Mouse (Mus musculus): ENCODE measurements around the gene Mthfd2l. TPM values are rescaled to one million over a fixed set of nuclear protein-coding genes. Genes with fewer than 3 reads are reported as not detected.
A peak's percentile ranks its signal among the peaks of the same experiment; 100 is the strongest.

Mthfd2l gene
- total and polyA plus RNA-seq, 2 experiments from 2014 or later = 43.3 to 76.1 TPM

DNA sequence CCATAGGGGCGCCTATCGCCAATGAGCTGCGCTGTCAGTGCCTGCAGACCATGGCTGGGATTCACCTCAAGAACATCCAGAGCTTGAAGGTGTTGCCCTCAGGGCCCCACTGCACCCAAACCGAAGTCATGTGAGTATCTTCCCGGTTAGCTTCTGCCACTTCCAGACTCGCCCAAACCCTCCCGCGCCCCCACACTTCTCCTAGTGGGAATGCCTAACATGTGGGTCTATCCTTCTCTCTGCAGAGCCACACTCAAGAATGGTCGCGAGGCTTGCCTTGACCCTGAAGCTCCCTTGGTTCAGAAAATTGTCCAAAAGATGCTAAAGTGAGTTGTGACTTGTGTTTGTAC, 39.5 kb upstream of the Mthfd2l start:
- no peak for DNase-seq
- ATAC-seq = peak; percentile 25; the same call in 1 of the 2 replicates
- peak overlapping the region; percentile 46 for H3K4me3 ChIP-seq (ENCODE audit: low read depth, low read length)
- 29% methylated on average over 10 of the region's 10 CpGs for WGBS
- H3K27ac ChIP-seq (ENCODE audit: low read depth, low read length) = no peak overlapping the region
- no peaks in the 10 kb centered on the region for H3K27me3 ChIP-seq (ENCODE audit: insufficient read depth, low read length)
- TF ChIP-seq CTCF (IDR thresholded peaks at IDR 0.05; ENCODE audit: low read depth) = 0 out of 2 replicates have a peak, but pooled peaks have one; percentile 21
- no peaks in the 10 kb centered on the region for H3K36me3 ChIP-seq (ENCODE audit: insufficient read depth)
- peak overlapping the region; percentile 49 for H3K9ac ChIP-seq
- peak overlapping the region; percentile 93 for H3K4me2 ChIP-seq (ENCODE audit: low read depth)
- H3K9me3 ChIP-seq (ENCODE audit: low read length) = no peaks in the 10 kb centered on the region
- no peaks in the 10 kb centered on the region for H3K4me1 ChIP-seq (ENCODE audit: insufficient read depth)

DNA sequence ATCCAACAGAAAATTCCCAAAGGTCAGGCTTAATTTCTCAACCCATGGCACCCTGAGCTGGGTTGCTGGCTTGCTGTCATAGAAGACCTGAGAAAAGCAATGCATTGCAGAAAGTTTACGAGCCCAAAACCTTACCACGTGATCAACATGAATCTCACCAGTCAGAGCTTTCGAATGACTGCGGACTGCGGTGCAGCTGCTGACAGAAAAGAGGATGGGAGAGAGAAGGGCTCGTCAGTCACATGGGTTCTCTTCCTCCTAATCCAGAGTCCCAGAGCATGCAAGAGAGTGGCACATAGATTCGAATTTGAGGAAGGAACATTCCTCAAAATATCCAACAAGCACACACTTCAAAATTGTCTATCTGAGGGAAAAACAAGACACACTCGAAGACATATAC, 36.7 kb upstream of the Mthfd2l start:
- Histone ChIP-seq H3K36me3 (ENCODE audit: insufficient read depth) (no peaks in the 10 kb centered on the region), H3K4me3 (ENCODE audit: low read depth, low read length) (no peak overlapping the region), H3K9ac (no peak overlapping the region), H3K4me1 (ENCODE audit: insufficient read depth) (no peaks in the 10 kb centered on the region), H3K4me2 (ENCODE audit: low read depth) (no peak overlapping the region), H3K9me3 (ENCODE audit: low read length) (no peaks in the 10 kb centered on the region), H3K27ac (ENCODE audit: low read depth, low read length) (no peak overlapping the region), H3K27me3 (ENCODE audit: insufficient read depth, low read length) (no peaks in the 10 kb centered on the region)
- TF ChIP-seq CTCF (IDR thresholded peaks at IDR 0.05; ENCODE audit: low read depth) = no peak
- DNase-seq (no peak), ATAC-seq (no peak)
- 79% methylated on average over 8 of the region's 8 CpGs for WGBS

DNA sequence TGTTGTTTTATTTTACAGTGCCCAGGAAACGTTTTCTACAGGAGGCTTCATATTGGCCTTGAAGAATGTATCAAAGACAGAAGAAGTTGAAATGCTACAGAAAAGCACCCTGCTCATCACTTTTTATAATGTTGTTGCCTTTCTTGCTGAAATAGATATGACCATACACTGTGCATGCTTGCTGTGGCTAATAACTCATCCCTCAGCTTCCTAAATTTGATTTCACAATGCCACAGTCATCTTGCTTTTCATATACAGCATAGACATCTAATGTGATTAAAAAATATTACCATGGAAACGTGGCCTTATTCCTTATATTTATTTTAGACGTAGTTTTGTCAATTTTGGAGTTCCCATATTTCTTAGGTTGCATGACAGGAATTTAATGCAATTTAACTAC, 33.5 kb upstream of the Mthfd2l start:
- H3K4me1 ChIP-seq (ENCODE audit: insufficient read depth) = no peaks in the 10 kb centered on the region
- 74% methylated on average over 3 of the region's 3 CpGs for WGBS
- no peaks in the 10 kb centered on the region for H3K27me3 ChIP-seq (ENCODE audit: insufficient read depth, low read length)
- no peak for ATAC-seq
- H3K9ac ChIP-seq = no peak overlapping the region
- H3K27ac ChIP-seq (ENCODE audit: low read depth, low read length) = no peak overlapping the region
- no peak overlapping the region for H3K4me2 ChIP-seq (ENCODE audit: low read depth)
- DNase-seq = no peak
- TF ChIP-seq CTCF (IDR thresholded peaks at IDR 0.05; ENCODE audit: low read depth) = no peak
- H3K9me3 ChIP-seq (ENCODE audit: low read length) = no peaks in the 10 kb centered on the region
- no peaks in the 10 kb centered on the region for H3K36me3 ChIP-seq (ENCODE audit: insufficient read depth)
- no peak overlapping the region for H3K4me3 ChIP-seq (ENCODE audit: low read depth, low read length)

DNA sequence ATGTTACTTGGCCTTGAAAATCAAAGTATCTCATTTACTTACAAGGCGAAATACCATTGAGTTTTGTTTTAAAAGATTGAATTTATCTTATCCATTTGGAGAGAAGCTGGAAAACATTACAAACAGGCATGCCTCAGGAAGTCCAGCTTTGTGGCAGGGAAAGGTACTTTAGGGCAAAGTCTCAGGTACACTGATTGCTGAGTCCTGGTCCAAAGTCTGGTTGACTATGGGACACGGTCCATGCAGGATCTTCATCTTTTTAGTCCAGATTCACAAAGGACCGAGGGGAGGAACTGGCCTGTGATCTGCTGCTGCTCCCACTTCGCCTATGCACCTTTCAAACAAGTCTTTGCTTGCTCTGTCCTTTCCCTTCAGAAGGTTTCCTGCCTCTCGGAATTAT, 31.6 kb upstream of the Mthfd2l start:
- no peak for ATAC-seq
- Histone ChIP-seq H3K27me3 (ENCODE audit: insufficient read depth, low read length) (peaks cover 4% of the 10 kb centered on the region), H3K9ac (no peak overlapping the region), H3K9me3 (ENCODE audit: low read length) (no peaks in the 10 kb centered on the region), H3K4me3 (ENCODE audit: low read depth, low read length) (no peak overlapping the region), H3K4me2 (ENCODE audit: low read depth) (no peak overlapping the region), H3K4me1 (ENCODE audit: insufficient read depth) (no peaks in the 10 kb centered on the region), H3K27ac (ENCODE audit: low read depth, low read length) (no peak overlapping the region), H3K36me3 (ENCODE audit: insufficient read depth) (no peaks in the 10 kb centered on the region)
- 88% methylated on average over 5 of the region's 5 CpGs for WGBS
- TF ChIP-seq CTCF (IDR thresholded peaks at IDR 0.05; ENCODE audit: low read depth) = no peak
- no peak for DNase-seq

DNA sequence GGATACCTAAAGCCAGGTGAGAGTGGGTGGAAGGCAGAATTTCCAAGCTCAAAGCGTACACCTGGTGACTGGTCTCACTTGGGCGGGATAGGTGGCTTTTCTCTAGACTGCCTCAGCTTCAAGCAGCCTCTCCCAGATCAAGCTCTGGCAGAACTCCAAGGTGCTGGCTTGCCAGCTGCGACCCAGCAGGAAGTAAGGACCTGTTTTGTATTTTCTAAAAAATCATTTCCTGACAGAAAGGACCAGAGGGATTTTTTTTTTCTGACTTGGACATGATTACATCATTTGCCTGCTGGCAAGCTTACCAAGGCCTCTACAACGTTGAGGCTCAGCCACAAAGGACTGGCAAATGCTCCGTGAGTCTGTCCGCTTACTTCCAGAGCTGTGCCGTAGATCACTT, 30.8 kb upstream of the Mthfd2l start:
- Histone ChIP-seq H3K27me3 (ENCODE audit: insufficient read depth, low read length) (peaks cover 8% of the 10 kb centered on the region), H3K36me3 (ENCODE audit: insufficient read depth) (no peaks in the 10 kb centered on the region), H3K27ac (ENCODE audit: low read depth, low read length) (no peak overlapping the region), H3K9ac (no peak overlapping the region), H3K4me1 (ENCODE audit: insufficient read depth) (no peaks in the 10 kb centered on the region), H3K4me3 (ENCODE audit: low read depth, low read length) (no peak overlapping the region), H3K9me3 (ENCODE audit: low read length) (no peaks in the 10 kb centered on the region), H3K4me2 (ENCODE audit: low read depth) (no peak overlapping the region)
- 39% methylated on average over 7 of the region's 7 CpGs for WGBS
- DNase-seq (peak; percentile 16), ATAC-seq (no peak)
- no peak for TF ChIP-seq CTCF (IDR thresholded peaks at IDR 0.05; ENCODE audit: low read depth)

DNA sequence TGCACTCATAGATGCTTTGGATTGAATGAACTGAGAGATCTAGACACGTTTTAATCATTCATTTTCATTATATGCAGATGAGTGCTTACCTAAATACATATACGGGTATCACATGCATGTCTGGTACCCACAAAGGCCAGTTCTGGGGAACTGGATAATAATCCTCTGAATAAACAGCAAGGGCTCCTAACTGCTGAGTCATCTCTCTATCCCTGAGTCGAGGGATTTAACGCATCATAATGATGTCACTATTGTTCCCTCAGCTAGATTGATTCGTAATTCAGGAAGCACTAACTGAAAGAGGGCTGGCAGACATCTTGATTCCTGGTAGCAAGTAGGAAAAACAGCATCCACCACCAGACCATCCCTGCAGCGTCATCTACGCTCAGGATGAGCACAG, 30.2 kb upstream of the Mthfd2l start:
- Histone ChIP-seq H3K9ac (no peak overlapping the region), H3K27ac (ENCODE audit: low read depth, low read length) (no peak overlapping the region), H3K4me3 (ENCODE audit: low read depth, low read length) (no peak overlapping the region), H3K27me3 (ENCODE audit: insufficient read depth, low read length) (peaks cover 8% of the 10 kb centered on the region), H3K36me3 (ENCODE audit: insufficient read depth) (no peaks in the 10 kb centered on the region), H3K4me1 (ENCODE audit: insufficient read depth) (no peaks in the 10 kb centered on the region), H3K9me3 (ENCODE audit: low read length) (no peaks in the 10 kb centered on the region), H3K4me2 (ENCODE audit: low read depth) (no peak overlapping the region)
- 58% methylated on average over 7 of the region's 7 CpGs for WGBS
- no peak for TF ChIP-seq CTCF (IDR thresholded peaks at IDR 0.05; ENCODE audit: low read depth)
- ATAC-seq (peak; percentile 47; the same call in 1 of the 2 replicates), DNase-seq (peak; percentile 7)

DNA sequence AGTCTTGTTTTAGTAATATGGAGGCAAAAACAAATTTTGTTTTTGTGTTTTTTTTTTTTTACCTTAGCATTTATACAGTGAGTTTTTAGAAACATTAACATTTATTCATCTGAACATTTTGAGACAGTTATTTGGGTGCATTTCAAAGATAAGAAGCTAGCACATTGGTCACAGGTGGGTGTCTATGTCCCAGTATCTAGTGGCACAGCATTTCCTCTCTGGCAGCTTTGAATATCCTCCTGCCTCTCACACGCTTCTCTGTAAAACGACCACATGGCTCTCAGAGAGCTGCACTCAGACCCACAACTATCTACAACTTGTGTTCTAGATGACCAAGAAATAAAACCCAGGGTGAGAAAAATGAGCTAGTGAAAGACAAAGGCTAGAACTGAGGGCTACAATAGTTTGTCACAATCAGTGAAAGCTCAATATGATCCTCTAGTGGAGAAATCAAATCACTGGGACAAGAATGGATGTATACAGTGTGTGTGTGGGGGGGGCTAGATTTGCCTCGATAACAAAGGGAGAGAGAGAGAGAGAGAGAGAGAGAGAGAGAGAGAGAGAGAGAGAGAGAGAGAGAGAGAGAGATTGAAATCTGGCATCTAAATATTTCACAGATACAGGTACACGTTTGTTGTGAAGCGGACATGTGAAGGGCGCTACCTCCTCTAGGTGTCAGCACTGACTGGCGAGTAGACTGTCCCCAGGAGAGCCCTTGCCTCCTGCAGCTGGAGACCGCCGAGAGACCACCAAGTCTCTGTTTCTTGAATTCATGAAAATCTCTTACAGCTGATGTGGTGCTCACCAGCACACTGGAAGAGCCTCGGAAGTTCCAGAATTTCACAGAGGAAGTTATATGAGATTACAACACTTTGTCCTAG, 28.3 kb upstream of the Mthfd2l start:
- TF ChIP-seq CTCF (IDR thresholded peaks at IDR 0.05; ENCODE audit: low read depth) = peak; percentile 40
- Histone ChIP-seq H3K27ac (ENCODE audit: low read depth, low read length) (no peak overlapping the region), H3K36me3 (ENCODE audit: insufficient read depth) (no peaks in the 10 kb centered on the region), H3K9ac (no peak overlapping the region), H3K27me3 (ENCODE audit: insufficient read depth, low read length) (peaks cover 8% of the 10 kb centered on the region), H3K4me2 (ENCODE audit: low read depth) (peak overlapping the region; percentile 65), H3K4me1 (ENCODE audit: insufficient read depth) (no peaks in the 10 kb centered on the region), H3K4me3 (ENCODE audit: low read depth, low read length) (peak overlapping the region; percentile 27), H3K9me3 (ENCODE audit: low read length) (no peaks in the 10 kb centered on the region)
- ATAC-seq (peak; percentile 53), DNase-seq (peak; percentile 33)
- WGBS = 11% methylated on average over 10 of the region's 10 CpGs
